Mouse (Mus musculus) ES-E14 (cell line): ENCODE measurements around the gene Zfp46.

ENCODE experiments used
- CHD2 ChIP-seq: IDR thresholded peaks from 2 replicates; pipeline ENCODE4 v1.6.1; 2014; ENCODE audit warnings: mild to moderate bottlenecking, low read depth, low read length, inconsistent platforms
- HCFC1 ChIP-seq: IDR thresholded peaks from 2 replicates; pipeline ENCODE4 v1.6.1; 2012; ENCODE audit warnings: low read length, inconsistent platforms, borderline replicate concordance; ENCODE audit not compliant: insufficient read depth
- MAFK ChIP-seq: IDR thresholded peaks from 2 replicates; pipeline ENCODE4 v1.6.1; 2014; ENCODE audit warnings: mild to moderate bottlenecking, low read depth, low read length, inconsistent platforms; ENCODE audit not compliant: insufficient read depth
- ZC3H11A ChIP-seq: IDR thresholded peaks from 2 replicates; pipeline ENCODE4 v1.6.1; 2012; ENCODE audit warnings: low read depth, mild to moderate bottlenecking, inconsistent platforms, low read length, borderline replicate concordance
- ZNF384 ChIP-seq: IDR thresholded peaks from 2 replicates; pipeline ENCODE4 v1.6.1; 2012; ENCODE audit warnings: low read depth, low read length, inconsistent platforms

GRCm38 (mm10) chr4:136281097-136281496 is 3.4 kb upstream of the Zfp46 start:
- TF ChIP-seq ZNF384 = no peak
- TF ChIP-seq HCFC1 = no peak
- no peak for TF ChIP-seq MAFK
- TF ChIP-seq CHD2 = no peak
- no peak for TF ChIP-seq ZC3H11A
